Mouse (Mus musculus) hindbrain, embryonic 11.5 days (tissue): ENCODE results near the gene Chn1. TPM values are rescaled to one million over a fixed set of nuclear protein-coding genes. Genes with fewer than 3 reads are reported as not detected.

ENCODE experiments used
- ATAC-seq: fragments of 200-750 bp; cut with Nextera tagmentation; 2 replicates; pipeline ENCODE4 v1.8.0; 2017; ENCODE audit warnings: mild to moderate bottlenecking, moderate TSS enrichment, moderate library complexity; ENCODE audit not compliant: low FRiP score
- DNase-seq: peaks from one replicate; pipeline ENCODE4 v3.0.0-alpha.2; 2015; ENCODE audit warnings: low spot score
- H3K27ac ChIP-seq: fragments of 300-500 bp; sonication (generic); 2 replicates; pipeline ENCODE4 v1.5.1; 2014; ENCODE audit warnings: mild to moderate bottlenecking, low read depth, low read length
- H3K27me3 ChIP-seq: fragments of 300-500 bp; sonication (generic); 2 replicates; pipeline ENCODE4 v1.6.1; 2014; ENCODE audit warnings: mild to moderate bottlenecking, low read length, moderate library complexity, mixed read lengths; ENCODE audit not compliant: control insufficient read depth, insufficient read depth
- H3K36me3 ChIP-seq: fragments of 300-500 bp; sonication (generic); 2 replicates; pipeline ENCODE4 v1.6.1; 2014; ENCODE audit warnings: mild to moderate bottlenecking, low read length, moderate library complexity, mixed read lengths; ENCODE audit not compliant: control insufficient read depth, insufficient read depth
- H3K4me1 ChIP-seq: fragments of 300-500 bp; sonication (generic); replicated peaks from 2 replicates; pipeline ENCODE4 v1.6.1; 2014; ENCODE audit warnings: low read length, mixed read lengths; ENCODE audit not compliant: control insufficient read depth, insufficient read depth
- H3K4me2 ChIP-seq: fragments of 300-500 bp; sonication (generic); replicated peaks from 2 replicates; pipeline ENCODE4 v1.6.1; 2014; ENCODE audit warnings: mild to moderate bottlenecking, low read depth, low read length
- H3K4me3 ChIP-seq: fragments of 300-500 bp; sonication (generic); 2 replicates; pipeline ENCODE4 v1.5.1; 2014; ENCODE audit warnings: low read depth, low read length
- H3K9ac ChIP-seq: fragments of 300-500 bp; sonication (generic); 2 replicates; pipeline ENCODE4 v1.6.1; 2014; ENCODE audit warnings: low read depth, low read length
- H3K9me3 ChIP-seq: fragments of 300-500 bp; sonication (generic); 2 replicates; pipeline ENCODE4 v1.6.1; 2016; ENCODE audit warnings: low read length; ENCODE audit not compliant: control insufficient read depth
- WGBS: fragments of 180-500 bp; shearing (Covaris S2); extraction: QIAGEN DNeasy Blood & Tissue Kit; methylation state at CpG from one replicate; pipeline ENCODE4 v1.1.7; 2014; 5-methylcytosine and 5-hydroxymethylcytosine counted together
- polyA plus RNA-seq: library from polyadenylated mRNA; unstranded; fragments of >200 nt; fragmentation: Nextera tagmentation; extraction: Ambion mirVana; gene quantifications from 2 replicates; pipeline ENCODE4 v1.2.1, GENCODE M21; 2014

Chn1 gene
- polyA plus RNA-seq, 1 experiment from 2014 or later, result 90.3 TPM

GRCm38 (mm10) chr2:73600650-73601049, 174.5 kb downstream of the Chn1 start:
- Histone ChIP-seq H3K36me3 (no peaks in the 10 kb centered on the region), H3K9ac (no peak overlapping the region), H3K4me3 (no peak overlapping the region), H3K4me1 (no peaks in the 10 kb centered on the region), H3K27me3 (no peaks in the 10 kb centered on the region), H3K4me2 (no peak overlapping the region), H3K27ac (no peak overlapping the region), H3K9me3 (no peaks in the 10 kb centered on the region)
- DNase-seq (no peak), ATAC-seq (no peak)
- WGBS, result 54% methylated on average over 2 of the region's 2 CpGs

- whole genome bisulfite sequencing, result 93% methylated on average over 11 of the region's 11 CpGs
- Histone ChIP-seq H3K9ac (no peak overlapping the region), H3K9me3 (no peaks in the 10 kb centered on the region), H3K27me3 (no peaks in the 10 kb centered on the region), H3K4me3 (no peak overlapping the region), H3K4me2 (no peak overlapping the region), H3K4me1 (no peaks in the 10 kb centered on the region), H3K27ac (no peak overlapping the region), H3K36me3 (no peaks in the 10 kb centered on the region)
- DNase-seq (no peak), ATAC-seq (no peak)
Measured at GRCm38 (mm10) chr2:73597772-73598171, 177.4 kb downstream of the Chn1 start.

- DNase-seq (no peak), ATAC-seq (no peak)
- no peak overlapping the region for H3K27ac ChIP-seq
- H3K36me3 ChIP-seq, result no peaks in the 10 kb centered on the region
- H3K4me2 ChIP-seq, result no peak overlapping the region; the same call in 1 of the 2 replicates
- 33% methylated on average over 9 of the region's 9 CpGs for WGBS
- H3K27me3 ChIP-seq, result no peaks in the 10 kb centered on the region
- H3K4me3 ChIP-seq, result no peak overlapping the region
- H3K9ac ChIP-seq, result no peak overlapping the region
- no peaks in the 10 kb centered on the region for H3K9me3 ChIP-seq
- no peaks in the 10 kb centered on the region for H3K4me1 ChIP-seq
Measured at GRCm38 (mm10) chr2:73596786-73597185, 178.4 kb downstream of the Chn1 start.

- no peak overlapping the region for H3K4me3 ChIP-seq
- ATAC-seq, result no peak
- 79% methylated on average over 5 of the region's 5 CpGs for WGBS
Measured at GRCm38 (mm10) chr2:73596326-73596725, 178.8 kb downstream of the Chn1 start.

GRCm38 (mm10) chr2:73593101-73593439, 182.1 kb downstream of the Chn1 start:
- no peak overlapping the region for H3K27ac ChIP-seq

More at GRCm38 (mm10) chr2:73596326-73596725, 178.8 kb downstream of the Chn1 start:
- H3K27me3 ChIP-seq, result no peaks in the 10 kb centered on the region
- no peak overlapping the region for H3K9ac ChIP-seq
- no peak overlapping the region for H3K4me2 ChIP-seq
- no peak overlapping the region for H3K27ac ChIP-seq
- H3K36me3 ChIP-seq, result no peaks in the 10 kb centered on the region
- no peaks in the 10 kb centered on the region for H3K4me1 ChIP-seq
- no peak for DNase-seq
- no peaks in the 10 kb centered on the region for H3K9me3 ChIP-seq

GRCm38 (mm10) chr2:73592231-73593100, 182.7 kb downstream of the Chn1 start:
- 83% methylated on average over 14 of the region's 14 CpGs for WGBS
- Histone ChIP-seq H3K9me3 (no peaks in the 10 kb centered on the region), H3K27me3 (no peaks in the 10 kb centered on the region), H3K4me2 (no peak overlapping the region), H3K4me1 (no peaks in the 10 kb centered on the region), H3K4me3 (no peak overlapping the region), H3K36me3 (no peaks in the 10 kb centered on the region), H3K9ac (no peak overlapping the region), H3K27ac (no peak overlapping the region)
- ATAC-seq (no peak), DNase-seq (no peak)

More at GRCm38 (mm10) chr2:73593101-73593439, 182.1 kb downstream of the Chn1 start:
- Histone ChIP-seq H3K9me3 (no peaks in the 10 kb centered on the region), H3K36me3 (no peaks in the 10 kb centered on the region), H3K4me3 (no peak overlapping the region), H3K27me3 (no peaks in the 10 kb centered on the region), H3K4me1 (no peaks in the 10 kb centered on the region), H3K9ac (no peak overlapping the region), H3K4me2 (no peak overlapping the region)
- no peak for DNase-seq
- 72% methylated on average over 2 of the region's 2 CpGs for WGBS
- ATAC-seq, result no peak

- Histone ChIP-seq H3K9ac (no peak overlapping the region), H3K9me3 (no peaks in the 10 kb centered on the region), H3K27me3 (no peaks in the 10 kb centered on the region), H3K4me1 (no peaks in the 10 kb centered on the region), H3K4me3 (no peak overlapping the region), H3K36me3 (no peaks in the 10 kb centered on the region), H3K27ac (no peak overlapping the region), H3K4me2 (no peak overlapping the region)
- 58% methylated on average over 6 of the region's 6 CpGs for WGBS
- no peak for DNase-seq
- ATAC-seq, result no peak
Measured at GRCm38 (mm10) chr2:73591246-73591645, 183.9 kb downstream of the Chn1 start.

- H3K9me3 ChIP-seq, result no peaks in the 10 kb centered on the region
- WGBS, result 12% methylated on average over 12 of the region's 12 CpGs
- peak overlapping the region; percentile 33 for H3K4me2 ChIP-seq
- no peak overlapping the region for H3K4me3 ChIP-seq
- DNase-seq, result peak; percentile 37
- no peaks in the 10 kb centered on the region for H3K4me1 ChIP-seq
- H3K36me3 ChIP-seq, result no peaks in the 10 kb centered on the region
- H3K27ac ChIP-seq, result no peak overlapping the region
- H3K9ac ChIP-seq, result no peak overlapping the region
- ATAC-seq, result no peak
- H3K27me3 ChIP-seq, result no peaks in the 10 kb centered on the region
Measured at GRCm38 (mm10) chr2:73590106-73590505, 185.0 kb downstream of the Chn1 start.

GRCm38 (mm10) chr2:73588951-73589350, 186.2 kb downstream of the Chn1 start:
- no peak for ATAC-seq
- WGBS, result 63% methylated on average over 2 of the region's 2 CpGs
- H3K4me1 ChIP-seq, result no peaks in the 10 kb centered on the region

More at GRCm38 (mm10) chr2:73588951-73589350, 186.2 kb downstream of the Chn1 start:
- no peaks in the 10 kb centered on the region for H3K36me3 ChIP-seq
- no peak for DNase-seq
- no peak overlapping the region for H3K27ac ChIP-seq
- no peak overlapping the region for H3K4me2 ChIP-seq
- no peaks in the 10 kb centered on the region for H3K27me3 ChIP-seq
- no peak overlapping the region for H3K9ac ChIP-seq
- H3K9me3 ChIP-seq, result no peaks in the 10 kb centered on the region
- no peak overlapping the region for H3K4me3 ChIP-seq
